Mouse (Mus musculus): ENCODE results near the gene Brinp2. TPM values are rescaled to one million over a fixed set of nuclear protein-coding genes. Genes with fewer than 3 reads are reported as not detected.

The Brinp2 gene
- not detected in 3 replicates for total RNA-seq (2017)

GRCm38 (mm10) chr1:158356051-158356461 lies at the start of gene Brinp2:
Gene Brinp2 (minus strand): TSS chr1:158356326.
- no peak for ATAC-seq (replicated peaks; ENCODE audit: insufficient number of reproducible peaks, low FRiP score, low TSS enrichment, poor library complexity, severe bottlenecking)

DNA sequence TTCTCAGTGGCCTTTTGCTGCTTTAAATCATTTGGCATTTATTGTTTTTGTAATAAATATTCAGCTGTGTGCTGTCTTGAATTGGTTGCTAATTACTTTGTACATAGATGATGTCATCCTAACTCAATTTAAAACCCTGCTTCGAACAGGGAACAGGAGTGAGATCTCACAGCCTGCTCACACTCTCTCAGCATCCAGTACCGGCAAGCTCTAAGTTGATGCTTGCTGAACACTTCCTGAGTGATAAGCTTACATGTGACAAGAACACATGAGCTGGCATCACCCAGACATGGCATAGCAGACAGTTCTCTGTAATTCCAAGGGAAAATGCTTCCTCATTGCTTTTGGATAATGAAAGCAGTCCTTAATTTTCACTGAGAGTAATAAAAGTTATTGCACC lies 44.8 kb upstream of the Brinp2 start:
- no peak for ATAC-seq (replicated peaks; ENCODE audit: insufficient number of reproducible peaks, low FRiP score, low TSS enrichment, poor library complexity, severe bottlenecking)

DNA sequence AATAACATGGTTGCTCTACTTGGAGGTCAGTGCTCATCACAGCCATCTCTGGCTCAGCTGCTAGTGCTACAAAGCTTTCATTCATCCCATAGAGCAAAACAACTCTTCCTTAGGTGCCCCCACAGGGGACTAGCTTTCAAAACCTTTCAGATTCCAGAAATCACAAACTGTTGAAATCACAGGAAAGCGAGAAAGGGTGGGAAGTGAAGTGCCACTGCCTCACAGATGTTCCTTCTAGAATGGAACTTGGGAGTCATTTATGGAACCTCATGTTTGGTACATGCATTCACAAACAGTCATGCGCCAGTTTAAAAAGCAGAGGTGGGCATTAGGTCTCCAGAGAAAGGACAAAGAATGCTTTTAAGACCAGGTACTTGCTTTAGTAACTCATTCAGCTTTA lies 40.9 kb upstream of the Brinp2 start:
- ATAC-seq (replicated peaks; ENCODE audit: insufficient number of reproducible peaks, low FRiP score, low TSS enrichment, poor library complexity, severe bottlenecking): no peak

- ATAC-seq (replicated peaks; ENCODE audit: insufficient number of reproducible peaks, low FRiP score, low TSS enrichment, poor library complexity, severe bottlenecking): no peak
Observed at GRCm38 (mm10) chr1:158390693-158391092, 34.6 kb upstream of the Brinp2 start.

GRCm38 (mm10) chr1:158388995-158389394 lies 32.9 kb upstream of the Brinp2 start:
- no peak for ATAC-seq (replicated peaks; ENCODE audit: insufficient number of reproducible peaks, low FRiP score, low TSS enrichment, poor library complexity, severe bottlenecking)

- ATAC-seq (replicated peaks; ENCODE audit: insufficient number of reproducible peaks, low FRiP score, low TSS enrichment, poor library complexity, severe bottlenecking): no peak
Observed at GRCm38 (mm10) chr1:158386781-158387180, 30.7 kb upstream of the Brinp2 start.

DNA sequence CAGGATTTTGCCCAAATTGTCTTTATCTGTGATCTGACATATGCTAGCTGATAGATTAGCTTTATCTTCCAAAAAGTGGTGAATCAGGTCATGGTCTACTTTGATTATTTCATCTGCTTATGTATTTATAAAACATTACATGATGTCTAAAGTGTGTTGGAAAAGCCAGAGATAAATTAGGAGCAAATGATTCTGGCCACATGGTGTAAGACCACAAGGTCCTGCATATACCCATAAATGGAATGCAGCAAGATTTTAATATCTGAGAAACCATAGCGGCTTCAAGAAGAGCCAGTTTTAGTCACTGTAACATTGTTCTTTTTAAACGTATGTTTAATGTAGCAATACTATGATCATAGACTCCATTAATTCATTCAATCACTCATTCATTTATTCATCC lies 29.2 kb upstream of the Brinp2 start:
- no peak for ATAC-seq (replicated peaks; ENCODE audit: insufficient number of reproducible peaks, low FRiP score, low TSS enrichment, poor library complexity, severe bottlenecking)

DNA sequence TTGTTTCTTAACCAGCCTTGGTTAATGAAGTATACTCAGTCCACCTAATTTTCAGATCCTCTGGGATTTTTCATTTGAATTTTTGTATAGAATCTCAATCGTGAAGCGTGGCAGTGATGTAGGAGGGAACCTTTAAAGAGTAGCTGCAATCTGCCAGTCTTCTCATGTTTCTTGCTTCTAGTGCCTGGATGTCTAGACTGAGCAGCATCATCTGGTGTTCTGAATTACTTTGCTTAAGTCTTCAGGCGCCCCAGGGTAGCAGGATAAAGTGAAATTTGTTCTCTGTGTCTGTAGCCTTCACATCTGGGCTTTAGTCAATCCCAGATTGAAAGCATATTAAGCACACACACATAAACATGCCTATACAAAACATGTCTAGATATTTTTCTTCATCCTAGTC lies 27.1 kb upstream of the Brinp2 start:
- ATAC-seq (replicated peaks; ENCODE audit: insufficient number of reproducible peaks, low FRiP score, low TSS enrichment, poor library complexity, severe bottlenecking): no peak

GRCm38 (mm10) chr1:158382277-158382676 lies 26.2 kb upstream of the Brinp2 start:
- ATAC-seq (replicated peaks; ENCODE audit: insufficient number of reproducible peaks, low FRiP score, low TSS enrichment, poor library complexity, severe bottlenecking): no peak

DNA sequence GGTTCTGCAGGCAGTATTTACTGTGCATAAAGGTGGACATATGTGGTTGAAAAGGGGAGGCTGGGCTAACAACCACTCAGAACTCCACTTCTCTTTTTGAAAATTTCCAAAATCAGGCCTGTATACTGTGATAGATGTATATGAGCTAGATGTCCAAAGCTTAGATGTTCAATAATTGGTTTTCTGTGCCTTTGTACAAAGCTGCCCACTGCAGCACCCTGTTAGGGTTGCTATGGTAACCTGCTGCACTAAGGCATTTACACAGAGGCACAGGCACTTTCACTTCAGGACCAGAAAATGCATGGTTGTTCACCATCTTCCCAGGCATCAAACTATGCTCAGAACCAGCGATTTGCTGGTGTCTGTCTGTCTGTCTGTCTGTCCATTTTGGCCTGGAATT lies 8.3 kb upstream of the Brinp2 start:
- ATAC-seq (replicated peaks; ENCODE audit: insufficient number of reproducible peaks, low FRiP score, low TSS enrichment, poor library complexity, severe bottlenecking): no peak

DNA sequence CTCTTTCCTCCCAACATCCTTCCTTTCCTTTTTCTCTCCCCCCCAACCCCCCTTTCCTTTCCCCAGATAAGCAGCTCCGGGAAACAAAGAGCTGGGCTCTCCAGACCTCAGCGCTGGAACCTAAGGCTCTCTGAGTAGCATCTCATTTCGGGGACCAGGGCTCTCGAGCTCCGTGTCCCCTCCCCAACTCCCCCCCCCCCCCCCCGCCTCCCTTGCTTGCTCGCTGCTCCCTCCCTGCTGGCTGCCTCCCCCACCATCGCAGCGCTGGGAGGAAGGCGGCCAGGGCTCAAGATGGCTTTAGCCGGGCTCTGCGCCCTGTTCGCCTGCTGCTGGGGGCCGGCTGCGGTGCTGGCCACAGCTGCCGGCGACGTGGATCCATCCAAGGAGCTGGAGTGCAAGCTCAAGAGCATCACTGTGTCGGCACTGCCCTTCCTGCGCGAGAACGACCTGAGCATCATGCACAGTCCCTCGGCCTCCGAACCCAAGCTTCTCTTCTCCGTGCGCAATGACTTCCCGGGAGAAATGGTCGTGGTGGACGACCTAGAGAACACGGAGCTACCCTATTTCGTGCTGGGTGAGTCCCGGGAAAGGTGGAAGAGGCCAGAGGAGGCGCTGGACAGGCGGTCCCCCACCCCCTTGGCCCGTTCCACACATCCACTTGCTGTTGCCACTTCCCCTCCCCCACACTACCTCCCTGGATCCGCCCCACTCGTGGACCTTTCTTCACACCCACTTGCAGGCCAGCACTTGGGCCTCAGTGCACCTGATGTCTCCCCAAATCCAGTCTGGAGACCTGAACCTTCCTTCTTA lies 6.4 kb upstream of the Brinp2 start:
- no peak for ATAC-seq (replicated peaks; ENCODE audit: insufficient number of reproducible peaks, low FRiP score, low TSS enrichment, poor library complexity, severe bottlenecking)

GRCm38 (mm10) chr1:158361964-158362291 lies 5.8 kb upstream of the Brinp2 start, which contains the start of gene Astn1:
Gene Astn1 (plus strand): TSS chr1:158362273.
- no peak for ATAC-seq (replicated peaks; ENCODE audit: insufficient number of reproducible peaks, low FRiP score, low TSS enrichment, poor library complexity, severe bottlenecking)

DNA sequence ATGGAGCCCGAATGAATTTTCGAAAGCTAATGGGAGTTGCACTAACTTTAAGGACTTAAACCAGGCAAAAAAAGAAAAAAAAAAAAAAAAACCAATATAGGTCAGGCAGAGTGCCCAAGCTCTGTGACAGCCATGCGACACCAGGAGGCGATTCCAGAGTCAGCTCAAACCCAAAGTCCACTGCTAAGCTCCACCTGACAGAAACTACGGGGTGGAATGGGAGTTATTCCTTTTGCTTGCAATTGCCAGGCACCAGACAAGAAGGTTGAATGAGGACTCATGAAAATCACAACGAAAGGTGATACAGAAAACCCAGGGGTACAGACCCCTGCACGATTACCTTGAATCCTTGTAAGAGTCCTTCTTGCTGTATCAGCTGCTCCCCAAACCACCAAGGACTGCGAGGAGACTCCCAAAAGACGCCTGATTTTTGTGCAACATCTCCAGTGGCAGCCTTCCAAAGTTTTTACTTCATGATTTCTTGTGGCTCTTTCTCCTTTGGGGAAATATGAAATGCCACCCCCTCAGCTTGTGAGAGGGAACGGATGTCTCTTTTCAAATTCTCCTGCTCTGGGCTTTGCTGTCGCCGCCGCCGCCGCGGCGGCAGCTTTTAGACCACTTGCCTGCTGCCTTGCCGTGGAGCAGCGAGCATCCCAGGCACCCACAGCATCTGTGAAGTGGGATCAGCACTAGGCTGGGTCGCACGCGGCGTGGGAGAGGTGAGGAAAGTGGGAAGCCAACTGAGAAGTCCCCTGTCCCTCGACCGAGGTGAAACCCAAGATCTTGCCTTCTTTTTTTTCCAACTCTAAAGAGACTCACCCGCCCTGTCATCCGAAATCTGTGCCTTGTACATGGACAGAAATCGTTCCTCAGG lies 712 bp downstream of the Brinp2 start:
- ATAC-seq (replicated peaks; ENCODE audit: insufficient number of reproducible peaks, low FRiP score, low TSS enrichment, poor library complexity, severe bottlenecking): no peak

DNA sequence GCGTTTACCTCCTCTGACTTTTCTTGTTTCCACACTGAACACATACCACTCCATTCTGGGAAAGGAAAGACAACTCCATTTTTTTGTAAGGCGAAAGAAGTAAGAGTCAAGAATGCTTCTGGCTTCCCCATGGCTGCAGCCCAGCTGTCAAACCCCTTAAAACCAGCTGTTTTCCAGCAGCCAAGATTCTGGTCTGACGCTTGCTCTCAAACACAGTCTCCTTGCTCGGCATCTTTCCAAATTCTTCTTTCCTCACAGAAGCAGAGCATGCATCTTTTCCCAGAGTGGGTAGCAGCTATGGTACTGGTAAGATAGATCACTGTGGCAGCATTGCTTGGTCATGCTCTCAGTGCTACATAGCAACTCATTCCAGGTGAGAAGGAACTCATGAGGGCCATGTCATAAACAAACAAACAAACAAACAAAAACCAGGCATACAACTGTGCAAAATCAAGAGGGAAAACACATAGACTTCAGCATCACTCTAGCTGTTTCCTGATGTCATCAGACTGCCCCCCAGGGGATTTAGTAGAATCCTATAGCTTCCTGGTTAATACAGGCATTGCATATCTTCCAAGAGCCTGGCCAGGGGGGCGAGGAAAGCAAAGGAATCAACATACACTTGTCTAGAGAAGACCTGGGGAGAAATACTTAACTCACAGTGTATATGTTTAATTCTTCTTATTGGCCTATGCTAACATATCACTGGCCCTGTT lies 2.3 kb downstream of the Brinp2 start:
- ATAC-seq (replicated peaks; ENCODE audit: insufficient number of reproducible peaks, low FRiP score, low TSS enrichment, poor library complexity, severe bottlenecking): no peak

DNA sequence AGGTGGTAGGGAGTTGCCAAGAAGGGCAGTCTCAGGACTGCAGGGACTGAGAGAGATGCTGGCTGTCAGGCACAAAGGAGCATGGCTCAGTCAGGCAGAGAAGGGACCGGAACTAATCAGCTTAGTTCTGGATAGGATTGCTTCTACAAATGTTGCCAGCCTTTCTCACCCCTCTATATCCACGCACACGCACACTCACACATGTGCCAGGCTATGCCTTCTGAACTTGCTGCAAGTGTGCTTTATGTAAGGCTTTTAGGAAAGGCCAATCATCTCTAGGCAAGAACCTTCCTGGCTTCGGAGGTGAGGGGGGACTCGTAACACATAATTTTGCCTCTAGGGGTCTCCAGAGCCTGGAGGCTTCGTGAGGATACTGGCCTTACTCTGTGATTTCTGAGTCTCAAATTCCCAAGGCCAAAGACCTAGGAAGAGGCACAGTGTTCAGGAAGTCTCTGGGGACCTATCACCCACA lies 12.8 kb downstream of the Brinp2 start:
- no peak for ATAC-seq (replicated peaks; ENCODE audit: insufficient number of reproducible peaks, low FRiP score, low TSS enrichment, poor library complexity, severe bottlenecking)

DNA sequence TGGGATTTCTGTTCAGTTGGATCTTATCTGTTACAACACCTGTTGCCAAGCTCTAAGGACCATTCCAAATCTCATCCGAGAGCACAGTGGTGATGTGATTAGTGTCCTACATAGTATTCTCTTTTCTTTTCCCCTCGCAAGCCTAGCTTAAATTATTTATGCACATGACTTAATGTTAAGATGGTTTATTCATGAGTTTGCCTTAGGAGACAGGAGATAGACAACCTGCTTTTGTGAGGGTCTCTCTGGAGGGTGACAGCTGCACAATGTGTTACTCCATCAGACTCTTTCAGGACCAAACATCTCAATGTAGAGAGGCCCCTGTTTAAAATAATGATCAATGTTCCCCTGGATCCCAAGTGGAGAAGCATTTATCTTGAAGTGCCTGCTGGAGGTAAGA lies 27.3 kb downstream of the Brinp2 start:
- ATAC-seq (replicated peaks; ENCODE audit: insufficient number of reproducible peaks, low FRiP score, low TSS enrichment, poor library complexity, severe bottlenecking): no peak

GRCm38 (mm10) chr1:158328126-158328525 lies 28.0 kb downstream of the Brinp2 start:
- ATAC-seq (replicated peaks; ENCODE audit: insufficient number of reproducible peaks, low FRiP score, low TSS enrichment, poor library complexity, severe bottlenecking): no peak

GRCm38 (mm10) chr1:158323325-158323724 lies 32.8 kb downstream of the Brinp2 start:
- ATAC-seq (replicated peaks; ENCODE audit: insufficient number of reproducible peaks, low FRiP score, low TSS enrichment, poor library complexity, severe bottlenecking): no peak

DNA sequence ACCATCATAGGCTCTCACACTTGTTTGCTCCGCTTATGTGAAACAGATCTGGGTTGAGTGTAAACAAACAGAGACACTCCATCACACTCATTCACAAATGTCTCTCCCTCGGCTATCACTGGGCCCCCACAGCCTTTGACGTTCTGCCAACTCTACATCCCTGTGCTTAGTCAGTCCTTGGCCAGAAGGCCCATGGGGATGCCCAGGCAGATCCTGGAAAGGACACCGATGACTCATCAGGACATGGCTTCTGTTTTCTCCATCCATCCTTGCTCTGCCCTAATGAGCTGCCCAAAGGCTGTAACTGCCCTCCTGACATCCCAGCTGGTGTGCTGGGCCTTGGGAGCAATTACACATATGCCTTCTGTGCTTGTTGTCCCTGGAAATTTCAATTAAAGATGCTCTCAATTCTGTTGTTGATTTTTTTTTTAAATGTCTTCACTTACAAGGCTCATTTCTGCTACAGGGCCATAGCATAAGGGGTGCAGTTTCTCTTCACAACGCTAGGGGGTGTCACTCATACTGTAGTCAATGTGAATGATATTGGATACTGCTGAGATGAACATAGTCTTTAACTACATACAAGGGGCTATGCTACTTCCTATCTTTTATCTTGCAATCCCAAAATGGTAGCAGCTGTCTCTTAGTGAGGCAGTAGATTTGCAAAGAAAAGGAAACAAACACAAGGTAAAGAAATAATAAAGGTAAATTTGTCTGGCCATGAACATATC lies 45.5 kb downstream of the Brinp2 start:
- ATAC-seq (replicated peaks; ENCODE audit: insufficient number of reproducible peaks, low FRiP score, low TSS enrichment, poor library complexity, severe bottlenecking): no peak

Data from monocyte, adult 5-6 weeks (primary cell).